Mouse (Mus musculus): Measurements from ENCODE around the gene Fbxw8. TPM values are rescaled to one million over a fixed set of nuclear protein-coding genes. Genes with fewer than 3 reads are reported as not detected.

Gene Fbxw8
- polyA plus RNA-seq, 1 experiment, result 20.9 TPM

GRCm38 (mm10) chr5:118118922-118119321, 36.3 kb downstream of the Fbxw8 start:
- Histone ChIP-seq H3K36me3 (ENCODE audit: control insufficient read depth, insufficient read depth, low read length) (no peaks in the 10 kb centered on the region), H3K4me1 (replicated peaks; ENCODE audit: control insufficient read depth, insufficient read depth, low read length) (no peaks in the 10 kb centered on the region), H3K4me3 (ENCODE audit: control insufficient read depth, insufficient read depth, low read length) (no peak overlapping the region), H3K27me3 (ENCODE audit: control insufficient read depth, insufficient read depth, low read length) (no peaks in the 10 kb centered on the region), H3K27ac (ENCODE audit: control insufficient read depth, insufficient read depth, low read length) (no peak overlapping the region)
- TF ChIP-seq CTCF (IDR thresholded peaks at IDR 0.05; ENCODE audit: borderline replicate concordance, control insufficient read depth, extremely low read depth, insufficient read depth, low read length, poor library complexity) (no peak), POLR2A (IDR thresholded peaks at IDR 0.05; ENCODE audit: control insufficient read depth, extremely low read depth, insufficient read depth, low read length, poor library complexity) (no peak)
- DNase-seq, result no peak
- WGBS, result over 99% methylated on average over 5 of the region's 5 CpGs

- H3K27ac ChIP-seq (ENCODE audit: control insufficient read depth, insufficient read depth, low read length), result no peak overlapping the region
- no peak overlapping the region for H3K4me3 ChIP-seq (ENCODE audit: control insufficient read depth, insufficient read depth, low read length)
- TF ChIP-seq CTCF (IDR thresholded peaks at IDR 0.05; ENCODE audit: borderline replicate concordance, control insufficient read depth, extremely low read depth, insufficient read depth, low read length, poor library complexity) (no peak), POLR2A (IDR thresholded peaks at IDR 0.05; ENCODE audit: control insufficient read depth, extremely low read depth, insufficient read depth, low read length, poor library complexity) (no peak)
- H3K4me1 ChIP-seq (replicated peaks; ENCODE audit: control insufficient read depth, insufficient read depth, low read length), result no peaks in the 10 kb centered on the region
- H3K36me3 ChIP-seq (ENCODE audit: control insufficient read depth, insufficient read depth, low read length), result no peaks in the 10 kb centered on the region
- H3K27me3 ChIP-seq (ENCODE audit: control insufficient read depth, insufficient read depth, low read length), result no peaks in the 10 kb centered on the region
- WGBS, result 95% methylated on average over 3 of the region's 3 CpGs
- DNase-seq, result no peak
These were observed 36.9 kb downstream of the Fbxw8 start for GRCm38 (mm10) chr5:118118351-118118750.

- 90% methylated on average over 13 of the region's 13 CpGs for WGBS
- peaks cover 3% of the 10 kb centered on the region; the same call in 1 of the 2 replicates for H3K4me1 ChIP-seq (replicated peaks; ENCODE audit: control insufficient read depth, insufficient read depth, low read length)
- no peak overlapping the region for H3K27ac ChIP-seq (ENCODE audit: control insufficient read depth, insufficient read depth, low read length)
- no peaks in the 10 kb centered on the region for H3K27me3 ChIP-seq (ENCODE audit: control insufficient read depth, insufficient read depth, low read length)
- no peak overlapping the region for H3K4me3 ChIP-seq (ENCODE audit: control insufficient read depth, insufficient read depth, low read length)
- TF ChIP-seq CTCF (IDR thresholded peaks at IDR 0.05; ENCODE audit: borderline replicate concordance, control insufficient read depth, extremely low read depth, insufficient read depth, low read length, poor library complexity), result no peak
- TF ChIP-seq POLR2A (IDR thresholded peaks at IDR 0.05; ENCODE audit: control insufficient read depth, extremely low read depth, insufficient read depth, low read length, poor library complexity), result no peak
- no peaks in the 10 kb centered on the region for H3K36me3 ChIP-seq (ENCODE audit: control insufficient read depth, insufficient read depth, low read length)
- no peak for DNase-seq
These were observed 41.6 kb downstream of the Fbxw8 start for GRCm38 (mm10) chr5:118113617-118114016.

GRCm38 (mm10) chr5:118113043-118113442, 42.2 kb downstream of the Fbxw8 start:
- Histone ChIP-seq H3K27me3 (ENCODE audit: control insufficient read depth, insufficient read depth, low read length) (no peaks in the 10 kb centered on the region), H3K4me1 (replicated peaks; ENCODE audit: control insufficient read depth, insufficient read depth, low read length) (peaks cover 3% of the 10 kb centered on the region; the same call in 1 of the 2 replicates), H3K4me3 (ENCODE audit: control insufficient read depth, insufficient read depth, low read length) (no peak overlapping the region), H3K36me3 (ENCODE audit: control insufficient read depth, insufficient read depth, low read length) (no peaks in the 10 kb centered on the region), H3K27ac (ENCODE audit: control insufficient read depth, insufficient read depth, low read length) (no peak overlapping the region)
- no peak for DNase-seq
- TF ChIP-seq POLR2A (IDR thresholded peaks at IDR 0.05; ENCODE audit: control insufficient read depth, extremely low read depth, insufficient read depth, low read length, poor library complexity) (no peak), CTCF (IDR thresholded peaks at IDR 0.05; ENCODE audit: borderline replicate concordance, control insufficient read depth, extremely low read depth, insufficient read depth, low read length, poor library complexity) (no peak)
- 96% methylated on average over 7 of the region's 7 CpGs for WGBS

- no peak for DNase-seq
- TF ChIP-seq POLR2A (IDR thresholded peaks at IDR 0.05; ENCODE audit: control insufficient read depth, extremely low read depth, insufficient read depth, low read length, poor library complexity) (no peak), CTCF (IDR thresholded peaks at IDR 0.05; ENCODE audit: borderline replicate concordance, control insufficient read depth, extremely low read depth, insufficient read depth, low read length, poor library complexity) (no peak)
- H3K27ac ChIP-seq (ENCODE audit: control insufficient read depth, insufficient read depth, low read length), result no peak overlapping the region
- H3K4me1 ChIP-seq (replicated peaks; ENCODE audit: control insufficient read depth, insufficient read depth, low read length), result peaks cover 3% of the 10 kb centered on the region; the same call in 1 of the 2 replicates
- no peaks in the 10 kb centered on the region for H3K36me3 ChIP-seq (ENCODE audit: control insufficient read depth, insufficient read depth, low read length)
- WGBS, result 89% methylated on average over 7 of the region's 7 CpGs
- no peaks in the 10 kb centered on the region for H3K27me3 ChIP-seq (ENCODE audit: control insufficient read depth, insufficient read depth, low read length)
- no peak overlapping the region for H3K4me3 ChIP-seq (ENCODE audit: control insufficient read depth, insufficient read depth, low read length)
These were observed 46.3 kb downstream of the Fbxw8 start for GRCm38 (mm10) chr5:118108794-118109440.

GRCm38 (mm10) chr5:118108124-118108793, 47.0 kb downstream of the Fbxw8 start:
- WGBS, result 95% methylated on average over 17 of the region's 17 CpGs
- DNase-seq, result no peak
- no peak for TF ChIP-seq POLR2A (IDR thresholded peaks at IDR 0.05; ENCODE audit: control insufficient read depth, extremely low read depth, insufficient read depth, low read length, poor library complexity)
- TF ChIP-seq CTCF (IDR thresholded peaks at IDR 0.05; ENCODE audit: borderline replicate concordance, control insufficient read depth, extremely low read depth, insufficient read depth, low read length, poor library complexity), result no peak

More at GRCm38 (mm10) chr5:118108124-118108793, 47.0 kb downstream of the Fbxw8 start:
- Histone ChIP-seq H3K4me3 (ENCODE audit: control insufficient read depth, insufficient read depth, low read length) (no peak overlapping the region), H3K27ac (ENCODE audit: control insufficient read depth, insufficient read depth, low read length) (no peak overlapping the region), H3K36me3 (ENCODE audit: control insufficient read depth, insufficient read depth, low read length) (no peaks in the 10 kb centered on the region), H3K4me1 (replicated peaks; ENCODE audit: control insufficient read depth, insufficient read depth, low read length) (peaks cover 3% of the 10 kb centered on the region; the same call in 1 of the 2 replicates), H3K27me3 (ENCODE audit: control insufficient read depth, insufficient read depth, low read length) (no peaks in the 10 kb centered on the region)
